Mouse (Mus musculus): ENCODE data around the gene 0610030E20Rik. TPM values are rescaled to one million over a fixed set of nuclear protein-coding genes. Genes with fewer than 3 reads are reported as not detected.

0610030E20Rik gene
- polyA plus RNA-seq, 1 experiment from 2014 or later, result 17.1 TPM

DNA sequence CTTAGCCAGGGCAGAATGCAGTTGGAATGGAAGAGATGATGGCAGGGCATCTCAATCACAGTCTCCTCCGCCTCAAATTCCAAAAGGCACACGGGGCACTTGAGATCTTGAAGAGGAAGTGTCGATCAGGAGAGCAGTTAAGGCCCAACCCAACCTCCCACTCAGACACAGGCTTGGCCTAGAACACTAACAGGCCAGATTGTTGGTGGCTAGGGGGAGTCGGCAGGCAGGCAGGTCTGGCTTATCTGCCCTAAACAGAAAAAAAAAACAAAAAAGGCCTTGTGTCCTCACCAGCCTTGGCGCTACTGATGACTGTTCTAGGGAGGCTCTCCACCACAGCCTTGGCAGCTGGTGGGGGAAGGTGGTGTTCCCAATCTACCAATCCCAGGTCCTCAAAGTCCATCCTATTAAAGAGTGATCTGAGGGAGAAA lies 14.0 kb downstream of the 0610030E20Rik start:
- H3K36me3 ChIP-seq (ENCODE audit: control insufficient read depth, insufficient read depth, low read length), result peaks cover 13% of the 10 kb centered on the region
- no peak for DNase-seq (ENCODE audit: low spot score)

DNA sequence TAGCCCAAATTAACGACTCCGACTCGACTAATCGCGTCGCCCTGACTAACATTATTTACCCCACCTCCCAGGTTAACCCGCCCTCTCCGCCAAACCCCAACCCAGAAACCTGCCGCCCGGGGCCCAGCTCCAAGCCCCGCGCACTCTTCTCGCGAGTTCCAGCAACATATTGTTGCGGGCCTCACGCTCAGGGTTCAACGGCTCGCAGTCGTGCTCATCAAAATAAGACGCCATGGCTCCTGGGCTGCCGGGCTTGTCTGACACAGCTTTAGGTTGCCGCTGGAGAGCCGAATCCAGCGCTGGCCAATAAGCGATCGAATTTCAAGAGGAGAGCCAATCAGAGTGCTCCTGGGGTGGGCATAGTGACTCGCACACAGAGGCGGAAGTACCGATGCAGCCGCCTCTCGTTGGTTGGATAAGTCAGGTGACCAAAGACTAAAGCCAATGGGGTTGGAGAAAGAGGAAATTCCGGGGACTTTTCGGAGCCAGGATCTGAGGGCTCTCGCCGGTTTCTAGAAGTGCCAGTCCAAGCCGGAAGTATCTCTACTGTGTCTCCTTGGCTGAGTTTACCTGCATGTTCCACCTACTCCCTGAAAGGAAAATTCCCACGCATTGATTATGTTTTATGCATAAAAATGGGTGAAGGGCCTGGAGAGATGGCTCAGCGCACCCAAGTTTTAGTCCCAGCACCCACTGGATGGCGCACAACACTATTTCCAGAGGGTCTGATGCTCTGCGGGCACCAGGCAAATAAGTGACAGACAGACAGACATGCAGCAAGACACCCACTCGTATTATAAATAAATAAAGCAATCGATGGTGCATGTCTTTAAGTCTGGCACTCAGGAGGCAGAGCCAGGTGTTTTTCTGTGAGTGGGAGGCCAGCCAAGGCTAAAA lies 15.3 kb downstream of the 0610030E20Rik start:
- Histone ChIP-seq H3K4me1 (replicated peaks; ENCODE audit: control insufficient read depth, insufficient read depth, low read length) (peaks cover 33% of the 10 kb centered on the region), H3K9me3 (ENCODE audit: control insufficient read depth, low read length) (no peaks in the 10 kb centered on the region), H3K9ac (ENCODE audit: low read depth, low read length) (peak overlapping the region; percentile 63), H3K36me3 (ENCODE audit: control insufficient read depth, insufficient read depth, low read length) (peaks cover 13% of the 10 kb centered on the region), H3K27me3 (replicated peaks; ENCODE audit: control insufficient read depth, insufficient read depth, low read length) (no peaks in the 10 kb centered on the region), H3K27ac (ENCODE audit: low read depth, low read length) (peak overlapping the region; percentile 67), H3K4me2 (peak overlapping the region; percentile 77), H3K4me3 (ENCODE audit: low read depth, low read length) (peak overlapping the region; percentile 64)
- WGBS, result under 1% methylated on average over 42 of the region's 42 CpGs
- DNase-seq (ENCODE audit: low spot score) (peak; percentile 84), ATAC-seq (replicated peaks; ENCODE audit: low FRiP score) (peak; percentile 94)

More for the DNA sequence above, 14.0 kb downstream of the 0610030E20Rik start:
- Histone ChIP-seq H3K9ac (ENCODE audit: low read depth, low read length) (peak overlapping the region; percentile 63), H3K4me2 (peak overlapping the region; percentile 77), H3K4me3 (ENCODE audit: low read depth, low read length) (peak overlapping the region; percentile 64), H3K4me1 (replicated peaks; ENCODE audit: control insufficient read depth, insufficient read depth, low read length) (peaks cover 37% of the 10 kb centered on the region), H3K9me3 (ENCODE audit: control insufficient read depth, low read length) (no peaks in the 10 kb centered on the region), H3K27me3 (replicated peaks; ENCODE audit: control insufficient read depth, insufficient read depth, low read length) (no peaks in the 10 kb centered on the region), H3K27ac (ENCODE audit: low read depth, low read length) (peak overlapping the region; percentile 8; the same call in 1 of the 2 replicates)
- 39% methylated on average over 5 of the region's 5 CpGs for WGBS
- no peak for ATAC-seq (replicated peaks; ENCODE audit: low FRiP score)

DNA sequence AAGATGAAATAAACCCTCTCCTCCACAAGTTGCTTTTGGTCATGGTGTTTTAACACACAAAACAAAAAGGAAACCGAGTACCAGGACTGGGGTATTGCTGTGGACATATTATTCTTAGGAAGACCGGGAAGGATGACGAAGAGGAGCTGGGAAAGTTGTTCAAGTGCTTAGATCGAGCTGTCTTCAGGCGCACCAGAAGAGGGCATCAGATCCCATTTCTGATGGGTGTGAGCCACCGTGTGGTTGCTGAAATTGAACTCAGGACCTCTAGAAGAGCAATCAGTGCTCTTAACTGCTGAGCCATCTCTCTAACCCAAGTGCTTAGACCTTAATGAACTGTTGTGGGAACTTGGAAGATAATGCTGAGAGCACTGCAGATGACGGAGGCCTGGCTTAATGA lies 16.9 kb downstream of the 0610030E20Rik start:
- ATAC-seq (replicated peaks; ENCODE audit: low FRiP score), result no peak
- peaks cover 11% of the 10 kb centered on the region; the same call in 1 of the 2 replicates for H3K36me3 ChIP-seq (ENCODE audit: control insufficient read depth, insufficient read depth, low read length)
- 40% methylated on average over 7 of the region's 7 CpGs for WGBS
- H3K9ac ChIP-seq (ENCODE audit: low read depth, low read length), result no peak overlapping the region
- H3K27me3 ChIP-seq (replicated peaks; ENCODE audit: control insufficient read depth, insufficient read depth, low read length), result no peaks in the 10 kb centered on the region
- no peak overlapping the region for H3K4me3 ChIP-seq (ENCODE audit: low read depth, low read length)
- H3K4me2 ChIP-seq, result no peak overlapping the region
- DNase-seq (ENCODE audit: low spot score), result no peak
- H3K4me1 ChIP-seq (replicated peaks; ENCODE audit: control insufficient read depth, insufficient read depth, low read length), result peaks cover 20% of the 10 kb centered on the region
- no peaks in the 10 kb centered on the region for H3K9me3 ChIP-seq (ENCODE audit: control insufficient read depth, low read length)
- no peak overlapping the region for H3K27ac ChIP-seq (ENCODE audit: low read depth, low read length)

DNA sequence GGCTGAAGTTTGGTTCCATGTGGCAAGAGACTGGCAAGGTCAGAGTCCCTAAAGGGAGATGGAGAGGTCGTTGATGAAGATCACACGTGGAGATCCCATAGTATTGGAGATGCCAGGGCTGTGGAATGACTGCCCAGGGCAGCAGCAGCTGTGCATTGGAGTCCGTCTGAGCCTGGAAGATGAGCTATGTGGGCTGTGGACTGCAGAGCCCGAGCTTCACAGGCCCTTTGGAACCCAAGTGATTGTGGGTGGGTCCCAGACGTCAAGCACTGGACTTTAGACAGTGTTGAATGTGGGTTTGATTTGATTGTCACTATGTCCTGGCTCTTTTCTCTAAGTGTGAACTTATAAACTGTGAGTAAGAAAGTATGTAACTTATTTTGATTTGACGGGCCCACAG lies 17.9 kb downstream of the 0610030E20Rik start:
- Histone ChIP-seq H3K4me2 (no peak overlapping the region), H3K27ac (ENCODE audit: low read depth, low read length) (no peak overlapping the region), H3K27me3 (replicated peaks; ENCODE audit: control insufficient read depth, insufficient read depth, low read length) (no peaks in the 10 kb centered on the region), H3K4me1 (replicated peaks; ENCODE audit: control insufficient read depth, insufficient read depth, low read length) (peaks cover 27% of the 10 kb centered on the region), H3K36me3 (ENCODE audit: control insufficient read depth, insufficient read depth, low read length) (peaks cover 14% of the 10 kb centered on the region; the same call in 1 of the 2 replicates), H3K9ac (ENCODE audit: low read depth, low read length) (no peak overlapping the region), H3K9me3 (ENCODE audit: control insufficient read depth, low read length) (no peaks in the 10 kb centered on the region), H3K4me3 (ENCODE audit: low read depth, low read length) (no peak overlapping the region)
- 70% methylated on average over 6 of the region's 6 CpGs for WGBS
- no peak for DNase-seq (ENCODE audit: low spot score)
- no peak for ATAC-seq (replicated peaks; ENCODE audit: low FRiP score)

DNA sequence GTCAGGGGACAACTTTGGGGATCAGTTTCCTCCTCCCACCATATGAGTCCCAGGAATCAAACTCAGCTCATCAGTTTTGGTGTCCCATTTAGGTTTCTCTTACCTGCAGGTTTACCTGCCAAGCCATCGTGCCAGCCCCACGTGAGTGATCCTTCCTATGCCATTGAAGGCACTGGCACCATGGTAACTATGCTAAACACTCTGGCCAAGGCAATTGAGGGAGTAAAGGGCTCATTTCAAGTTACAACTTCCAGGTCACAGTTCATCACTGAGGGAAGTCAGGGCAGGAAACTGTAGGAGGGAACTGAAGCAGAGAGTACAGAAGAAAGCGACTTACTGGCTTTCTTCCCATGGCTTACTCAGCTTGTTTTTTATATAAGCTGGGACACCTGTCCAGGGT lies 19.2 kb downstream of the 0610030E20Rik start:
- no peak for DNase-seq (ENCODE audit: low spot score)
- H3K36me3 ChIP-seq (ENCODE audit: control insufficient read depth, insufficient read depth, low read length), result peaks cover 9% of the 10 kb centered on the region; the same call in 1 of the 2 replicates
- H3K4me2 ChIP-seq, result no peak overlapping the region
- ATAC-seq (replicated peaks; ENCODE audit: low FRiP score), result no peak
- H3K27me3 ChIP-seq (replicated peaks; ENCODE audit: control insufficient read depth, insufficient read depth, low read length), result no peaks in the 10 kb centered on the region
- no peaks in the 10 kb centered on the region for H3K9me3 ChIP-seq (ENCODE audit: control insufficient read depth, low read length)
- peaks cover 24% of the 10 kb centered on the region for H3K4me1 ChIP-seq (replicated peaks; ENCODE audit: control insufficient read depth, insufficient read depth, low read length)
- WGBS, result 65% methylated on average over 3 of the region's 3 CpGs
- no peak overlapping the region for H3K27ac ChIP-seq (ENCODE audit: low read depth, low read length)
- H3K4me3 ChIP-seq (ENCODE audit: low read depth, low read length), result no peak overlapping the region
- no peak overlapping the region for H3K9ac ChIP-seq (ENCODE audit: low read depth, low read length)

DNA sequence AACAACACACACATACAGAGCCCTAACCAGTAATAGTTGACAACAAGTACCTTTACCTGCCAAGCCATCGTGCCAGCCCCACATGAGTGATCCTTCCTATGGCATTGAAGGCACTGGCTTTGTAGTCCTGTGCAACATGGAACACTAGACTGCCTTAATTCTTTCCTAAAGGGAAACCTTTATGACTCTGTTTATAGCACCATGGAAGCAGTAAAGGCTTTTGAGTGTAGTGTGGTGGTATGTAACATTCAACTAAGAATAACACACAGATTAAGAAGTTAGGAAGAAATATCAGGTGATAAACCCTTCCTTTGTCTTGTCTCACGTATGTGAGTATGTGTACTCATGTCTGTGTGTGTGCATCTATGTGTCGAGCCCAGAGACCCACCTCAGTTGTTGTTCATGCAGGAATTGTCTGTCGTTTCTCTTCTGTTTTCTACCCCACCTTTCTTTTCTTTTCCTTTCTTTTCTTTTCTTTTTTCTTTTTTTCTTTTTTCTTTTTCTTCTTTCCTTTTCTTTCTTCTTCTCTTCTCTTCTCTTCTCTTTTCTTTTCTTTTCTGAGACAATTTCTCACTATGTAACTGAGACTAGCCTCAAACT lies 19.8 kb downstream of the 0610030E20Rik start, which contains the start of gene Rnf181:
Rnf181 (minus strand) TSS at position 113 of the 600 bp plus-strand sequence.
- ATAC-seq (replicated peaks; ENCODE audit: low FRiP score), result no peak
- H3K27me3 ChIP-seq (replicated peaks; ENCODE audit: control insufficient read depth, insufficient read depth, low read length), result no peaks in the 10 kb centered on the region
- H3K4me1 ChIP-seq (replicated peaks; ENCODE audit: control insufficient read depth, insufficient read depth, low read length), result peaks cover 24% of the 10 kb centered on the region
- H3K4me2 ChIP-seq, result no peak within 1 kb of the TSS
- H3K36me3 ChIP-seq (ENCODE audit: control insufficient read depth, insufficient read depth, low read length), result peaks cover 9% of the 10 kb centered on the region; the same call in 1 of the 2 replicates
- no peak within 1 kb of the TSS for H3K27ac ChIP-seq (ENCODE audit: low read depth, low read length)
- 76% methylated on average over 4 of the region's 4 CpGs for WGBS
- no peaks in the 10 kb centered on the region for H3K9me3 ChIP-seq (ENCODE audit: control insufficient read depth, low read length)
- no peak within 1 kb of the TSS for H3K4me3 ChIP-seq (ENCODE audit: low read depth, low read length)
- H3K9ac ChIP-seq (ENCODE audit: low read depth, low read length), result no peak within 1 kb of the TSS
- no peak for DNase-seq (ENCODE audit: low spot score)

DNA sequence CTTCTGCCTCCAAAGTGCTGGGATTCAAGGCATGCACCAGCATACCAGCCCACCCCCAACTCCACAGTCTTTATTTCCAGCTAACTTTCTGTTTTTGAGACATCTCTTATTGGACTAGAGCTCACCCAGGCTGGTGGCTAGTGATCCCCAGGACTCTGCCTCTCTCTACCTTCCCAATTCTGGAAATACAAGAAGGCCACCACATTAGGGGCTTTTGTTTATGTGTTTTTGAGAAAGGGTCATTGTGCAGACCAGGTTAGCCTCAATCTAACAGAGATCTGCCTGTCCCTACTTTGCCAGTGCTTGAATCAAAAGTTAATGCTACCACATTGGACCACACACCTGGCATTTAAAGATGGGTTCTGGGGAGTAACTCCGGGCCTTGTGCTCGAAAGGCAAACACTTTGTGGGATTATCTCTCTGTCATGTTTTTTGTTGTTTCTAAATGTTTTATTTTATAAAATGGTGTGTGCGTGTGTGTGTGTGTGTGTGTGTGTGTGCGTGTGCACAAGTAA lies 20.4 kb downstream of the 0610030E20Rik start:
- DNase-seq (ENCODE audit: low spot score) (no peak), ATAC-seq (replicated peaks; ENCODE audit: low FRiP score) (no peak)
- Histone ChIP-seq H3K36me3 (ENCODE audit: control insufficient read depth, insufficient read depth, low read length) (peaks cover 9% of the 10 kb centered on the region; the same call in 1 of the 2 replicates), H3K27me3 (replicated peaks; ENCODE audit: control insufficient read depth, insufficient read depth, low read length) (no peaks in the 10 kb centered on the region), H3K9me3 (ENCODE audit: control insufficient read depth, low read length) (no peaks in the 10 kb centered on the region), H3K4me2 (no peak overlapping the region), H3K9ac (ENCODE audit: low read depth, low read length) (no peak overlapping the region), H3K27ac (ENCODE audit: low read depth, low read length) (no peak overlapping the region), H3K4me1 (replicated peaks; ENCODE audit: control insufficient read depth, insufficient read depth, low read length) (peaks cover 24% of the 10 kb centered on the region), H3K4me3 (ENCODE audit: low read depth, low read length) (no peak overlapping the region)
- 76% methylated on average over 4 of the region's 4 CpGs for WGBS

DNA sequence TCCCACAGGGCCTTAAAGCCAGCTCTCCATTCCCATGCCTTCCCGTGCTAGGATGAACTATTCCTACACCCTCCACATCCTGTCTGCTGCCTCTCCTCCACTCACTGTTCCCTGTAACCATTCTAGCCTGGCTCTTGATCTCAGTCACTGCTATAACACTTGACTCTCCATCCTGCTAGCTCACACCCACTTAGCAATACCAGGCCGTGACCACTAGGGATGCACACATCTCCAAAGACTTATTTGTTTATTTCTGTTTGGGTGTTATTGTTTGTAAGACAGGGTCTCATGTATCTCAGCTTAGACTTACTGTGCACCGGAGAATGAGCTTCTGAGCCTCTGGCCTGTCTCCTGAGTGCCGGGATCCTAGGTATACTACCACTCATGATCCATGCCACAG lies 22.4 kb downstream of the 0610030E20Rik start:
- H3K36me3 ChIP-seq (ENCODE audit: control insufficient read depth, insufficient read depth, low read length), result peaks cover 9% of the 10 kb centered on the region; the same call in 1 of the 2 replicates
- H3K27me3 ChIP-seq (replicated peaks; ENCODE audit: control insufficient read depth, insufficient read depth, low read length), result no peaks in the 10 kb centered on the region
- no peak overlapping the region for H3K4me2 ChIP-seq
- ATAC-seq (replicated peaks; ENCODE audit: low FRiP score), result no peak
- 0 out of 2 replicates have a peak overlapping the region, but pooled peaks have one; percentile 9 for H3K9ac ChIP-seq (ENCODE audit: low read depth, low read length)
- no peak for DNase-seq (ENCODE audit: low spot score)
- H3K27ac ChIP-seq (ENCODE audit: low read depth, low read length), result no peak overlapping the region
- 77% methylated on average over 4 of the region's 4 CpGs for WGBS
- no peaks in the 10 kb centered on the region for H3K9me3 ChIP-seq (ENCODE audit: control insufficient read depth, low read length)
- H3K4me3 ChIP-seq (ENCODE audit: low read depth, low read length), result no peak overlapping the region
- peaks cover 33% of the 10 kb centered on the region for H3K4me1 ChIP-seq (replicated peaks; ENCODE audit: control insufficient read depth, insufficient read depth, low read length)

Measured in liver, embryonic 11.5 days (tissue).